Mouse (Mus musculus) limb, embryonic 12.5 days (tissue): ENCODE results near the gene Eif4e2. TPM values are rescaled to one million over a fixed set of nuclear protein-coding genes. Genes with fewer than 3 reads are reported as not detected.
A peak's percentile ranks its signal among the peaks of the same experiment; 100 is the strongest.

Source experiments
- ATAC-seq: fragments of 200-750 bp; cut with Nextera tagmentation; 2 replicates; pipeline ENCODE4 v1.8.0; 2017; ENCODE audit warnings: low read depth, moderate TSS enrichment; ENCODE audit not compliant: insufficient number of reproducible peaks, insufficient read depth, low FRiP score, low TSS enrichment
- H3K27ac ChIP-seq: fragments of 300-500 bp; sonication (generic); 2 replicates; pipeline ENCODE4 v1.5.1; 2016; ENCODE audit warnings: mild to moderate bottlenecking, moderate library complexity
- H3K27me3 ChIP-seq: fragments of 300-500 bp; sonication (generic); 2 replicates; pipeline ENCODE4 v1.6.1; 2016; ENCODE audit warnings: mild to moderate bottlenecking, moderate library complexity
- H3K36me3 ChIP-seq: fragments of 300-500 bp; sonication (generic); 2 replicates; pipeline ENCODE4 v1.6.1; 2016; ENCODE audit warnings: mild to moderate bottlenecking, moderate library complexity
- H3K4me1 ChIP-seq: fragments of 300-500 bp; sonication (generic); replicated peaks from 2 replicates; pipeline ENCODE4 v1.6.1; 2016
- H3K4me2 ChIP-seq: fragments of 300-500 bp; sonication (generic); 2 replicates; pipeline ENCODE4 v1.6.1; 2016; ENCODE audit warnings: mild to moderate bottlenecking, moderate library complexity
- H3K4me3 ChIP-seq: fragments of 300-500 bp; sonication (generic); replicated peaks from 2 replicates; pipeline ENCODE4 v1.5.1; 2016; ENCODE audit warnings: mild to moderate bottlenecking
- H3K9ac ChIP-seq: fragments of 300-500 bp; sonication (generic); replicated peaks from 2 replicates; pipeline ENCODE4 v1.6.1; 2016; ENCODE audit warnings: mild to moderate bottlenecking, moderate library complexity
- H3K9me3 ChIP-seq: fragments of 300-500 bp; sonication (generic); 2 replicates; pipeline ENCODE4 v1.6.1; 2016; ENCODE audit warnings: mild to moderate bottlenecking, moderate library complexity
- WGBS: fragments of 180-500 bp; shearing (Covaris S2); methylation state at CpG from one replicate; pipeline ENCODE4 v1.1.7; 2016; 5-methylcytosine and 5-hydroxymethylcytosine counted together
- polyA plus RNA-seq: library from polyadenylated mRNA; unstranded; fragments of >200 nt; fragmentation: Nextera tagmentation; extraction: Ambion mirVana; gene quantifications from 2 replicates; pipeline ENCODE4 v1.2.1, GENCODE M21; 2016

Eif4e2 gene
- 170 and 171 TPM in 2 replicates for polyA plus RNA-seq

GRCm38 (mm10) chr1:87213735-87214704 is at the start of gene Eif4e2:
Gene Eif4e2, plus strand, starts transcription at chr1:87213914.
- peak; percentile 96 for ATAC-seq
- peaks cover 4% of the 10 kb centered on the region for H3K27me3 ChIP-seq
- no peaks in the 10 kb centered on the region for H3K36me3 ChIP-seq
- H3K9ac ChIP-seq, result peak within 1 kb of the TSS; percentile 97
- H3K4me2 ChIP-seq, result peak within 1 kb of the TSS; percentile 78
- peak within 1 kb of the TSS; percentile 86 for H3K4me3 ChIP-seq
- WGBS, result under 1% methylated on average over 94 of the region's 99 CpGs
- H3K4me1 ChIP-seq, result peaks cover 31% of the 10 kb centered on the region
- H3K27ac ChIP-seq, result peak within 1 kb of the TSS; percentile 99
- no peaks in the 10 kb centered on the region for H3K9me3 ChIP-seq

GRCm38 (mm10) chr1:87164164-87164795 is 49.4 kb upstream of the Eif4e2 start:
- WGBS, result 23% methylated on average over 11 of the region's 11 CpGs
- H3K27me3 ChIP-seq, result peaks cover 95% of the 10 kb centered on the region

GRCm38 (mm10) chr1:87164796-87165184 is 48.9 kb upstream of the Eif4e2 start:
- no peak for ATAC-seq
- H3K27me3 ChIP-seq, result peaks cover 97% of the 10 kb centered on the region
- WGBS, result 46% methylated on average over 9 of the region's 9 CpGs

More at GRCm38 (mm10) chr1:87164164-87164795, 49.4 kb upstream of the Eif4e2 start:
- no peaks in the 10 kb centered on the region for H3K36me3 ChIP-seq
- no peak overlapping the region for H3K27ac ChIP-seq
- no peak overlapping the region for H3K9ac ChIP-seq
- peaks cover 11% of the 10 kb centered on the region for H3K4me1 ChIP-seq
- no peaks in the 10 kb centered on the region for H3K9me3 ChIP-seq
- no peak overlapping the region for H3K4me2 ChIP-seq
- H3K4me3 ChIP-seq, result no peak overlapping the region
- no peak for ATAC-seq

GRCm38 (mm10) chr1:87170458-87170857 is 43.3 kb upstream of the Eif4e2 start:
- no peak overlapping the region for H3K27ac ChIP-seq
- H3K9me3 ChIP-seq, result no peaks in the 10 kb centered on the region
- peaks cover 88% of the 10 kb centered on the region for H3K27me3 ChIP-seq
- peaks cover 24% of the 10 kb centered on the region for H3K4me1 ChIP-seq
- WGBS, result 8% methylated on average over 19 of the region's 19 CpGs
- H3K4me2 ChIP-seq, result peak overlapping the region; percentile 34
- no peak overlapping the region for H3K9ac ChIP-seq
- no peak overlapping the region for H3K4me3 ChIP-seq
- ATAC-seq, result peak; percentile 24; the same call in 1 of the 2 replicates
- no peaks in the 10 kb centered on the region for H3K36me3 ChIP-seq

More at GRCm38 (mm10) chr1:87164796-87165184, 48.9 kb upstream of the Eif4e2 start:
- H3K4me1 ChIP-seq, result peaks cover 16% of the 10 kb centered on the region
- no peak overlapping the region for H3K27ac ChIP-seq
- H3K36me3 ChIP-seq, result no peaks in the 10 kb centered on the region
- no peak overlapping the region for H3K4me3 ChIP-seq
- H3K4me2 ChIP-seq, result no peak overlapping the region
- no peaks in the 10 kb centered on the region for H3K9me3 ChIP-seq
- no peak overlapping the region for H3K9ac ChIP-seq

GRCm38 (mm10) chr1:87171312-87171711 is 42.4 kb upstream of the Eif4e2 start:
- Histone ChIP-seq H3K4me1 (peaks cover 32% of the 10 kb centered on the region), H3K9me3 (no peaks in the 10 kb centered on the region), H3K9ac (no peak overlapping the region), H3K27me3 (peaks cover 80% of the 10 kb centered on the region), H3K4me3 (no peak overlapping the region), H3K36me3 (no peaks in the 10 kb centered on the region), H3K4me2 (no peak overlapping the region), H3K27ac (no peak overlapping the region)
- no peak for ATAC-seq
- 86% methylated on average over 1 of the region's 1 CpGs for WGBS

GRCm38 (mm10) chr1:87172316-87172715 is 41.4 kb upstream of the Eif4e2 start:
- Histone ChIP-seq H3K4me1 (peaks cover 34% of the 10 kb centered on the region), H3K4me2 (no peak overlapping the region), H3K27me3 (peaks cover 74% of the 10 kb centered on the region), H3K9ac (no peak overlapping the region), H3K36me3 (no peaks in the 10 kb centered on the region), H3K4me3 (no peak overlapping the region), H3K9me3 (no peaks in the 10 kb centered on the region), H3K27ac (no peak overlapping the region)
- ATAC-seq, result no peak
- WGBS, result 27% methylated on average over 9 of the region's 9 CpGs

- no peak overlapping the region for H3K9ac ChIP-seq
Observed at GRCm38 (mm10) chr1:87174006-87174955, 39.4 kb upstream of the Eif4e2 start.

GRCm38 (mm10) chr1:87175852-87176292 is 37.8 kb upstream of the Eif4e2 start:
- H3K9me3 ChIP-seq, result no peaks in the 10 kb centered on the region
- peak overlapping the region; percentile 28; the same call in 1 of the 2 replicates for H3K4me2 ChIP-seq
- no peak overlapping the region for H3K4me3 ChIP-seq
- 9% methylated on average over 11 of the region's 11 CpGs for WGBS
- no peak overlapping the region for H3K9ac ChIP-seq
- no peak overlapping the region for H3K27ac ChIP-seq
- peaks cover 52% of the 10 kb centered on the region for H3K27me3 ChIP-seq
- no peaks in the 10 kb centered on the region for H3K36me3 ChIP-seq
- peaks cover 18% of the 10 kb centered on the region for H3K4me1 ChIP-seq
- ATAC-seq, result peak; percentile 72

More at GRCm38 (mm10) chr1:87174006-87174955, 39.4 kb upstream of the Eif4e2 start:
- H3K4me1 ChIP-seq, result peaks cover 33% of the 10 kb centered on the region
- whole genome bisulfite sequencing, result 24% methylated on average over 28 of the region's 28 CpGs
- H3K27me3 ChIP-seq, result peaks cover 57% of the 10 kb centered on the region
- H3K4me3 ChIP-seq, result no peak overlapping the region
- no peak overlapping the region for H3K27ac ChIP-seq
- no peaks in the 10 kb centered on the region for H3K36me3 ChIP-seq
- ATAC-seq, result no peak
- H3K9me3 ChIP-seq, result no peaks in the 10 kb centered on the region
- H3K4me2 ChIP-seq, result peak overlapping the region; percentile 22; the same call in 1 of the 2 replicates

- no peaks in the 10 kb centered on the region for H3K9me3 ChIP-seq
- H3K4me1 ChIP-seq, result peaks cover 8% of the 10 kb centered on the region
- H3K4me2 ChIP-seq, result no peak overlapping the region
- peaks cover 66% of the 10 kb centered on the region for H3K27me3 ChIP-seq
- no peak overlapping the region for H3K4me3 ChIP-seq
- no peak overlapping the region for H3K27ac ChIP-seq
- ATAC-seq, result no peak
- no peak overlapping the region for H3K9ac ChIP-seq
- no peaks in the 10 kb centered on the region for H3K36me3 ChIP-seq
- WGBS, result 55% methylated on average over 5 of the region's 5 CpGs
Observed at GRCm38 (mm10) chr1:87180896-87181295, 32.8 kb upstream of the Eif4e2 start.

- Histone ChIP-seq H3K9ac (no peak within 1 kb of the TSS), H3K27me3 (peaks cover 79% of the 10 kb centered on the region), H3K27ac (no peak within 1 kb of the TSS), H3K36me3 (no peaks in the 10 kb centered on the region), H3K4me1 (peaks cover 10% of the 10 kb centered on the region; the same call in 1 of the 2 replicates), H3K9me3 (no peaks in the 10 kb centered on the region), H3K4me2 (no peak within 1 kb of the TSS), H3K4me3 (no peak within 1 kb of the TSS)
- ATAC-seq, result no peak
- WGBS, result 29% methylated on average over 9 of the region's 9 CpGs
Observed at GRCm38 (mm10) chr1:87183013-87183412, 30.7 kb upstream of the Eif4e2 start, which contains the start of gene Prss56. Gene Prss56, plus strand, starts transcription at chr1:87183313.
